Mouse (Mus musculus): Measurements from ENCODE around the gene Shpk. TPM values are rescaled to one million over a fixed set of nuclear protein-coding genes. Genes with fewer than 3 reads are reported as not detected.

Shpk gene
- total RNA-seq, 2 experiments from 2014 or later, result 2.2 TPM

- intact Hi-C loops (cut with DNase I), result no loop called here
- no peak for DNase-seq (ENCODE audit: low spot score in 2 of 2)
Measured at GRCm38 (mm10) chr11:73242777-73243176, 43.5 kb downstream of the Shpk start.

- intact Hi-C loops (cut with DNase I), result no loop called here
- DNase-seq (ENCODE audit: low spot score in 2 of 2), result no peak
Measured at GRCm38 (mm10) chr11:73257362-73257945, 58.2 kb downstream of the Shpk start.

GRCm38 (mm10) chr11:73258664-73259063 is 59.4 kb downstream of the Shpk start:
- DNase-seq (ENCODE audit: low spot score in 2 of 2), result no peak
- intact Hi-C loops (cut with DNase I), result no loop called here

GRCm38 (mm10) chr11:73260457-73260856 is 61.2 kb downstream of the Shpk start:
- no peak for DNase-seq (ENCODE audit: low spot score in 2 of 2)
- intact Hi-C loops (cut with DNase I), result no loop called here

GRCm38 (mm10) chr11:73261385-73261784 is 62.1 kb downstream of the Shpk start:
- no peak for DNase-seq (ENCODE audit: low spot score in 2 of 2)
- intact Hi-C loops (cut with DNase I), result no loop called here

- DNase-seq (ENCODE audit: low spot score in 2 of 2), result no peak
Measured at GRCm38 (mm10) chr11:73267267-73267666, 68.0 kb downstream of the Shpk start, which contains the start of gene Trpv3. TSS of gene Trpv3 (plus strand) at chr11:73267388.

More at GRCm38 (mm10) chr11:73267267-73267666, 68.0 kb downstream of the Shpk start, which contains the start of gene Trpv3:
- intact Hi-C loops (cut with DNase I), result no loop called here

Other genes with a start within 250 kb of the Shpk start
- 1 to 10 TPM; 7.9 to 8.5 TPM for gene Atp2a3, start 238.3 kb upstream of the Shpk start, total RNA-seq (2021)
- 1 to 10 TPM; 1.2 to 1.3 TPM for gene P2rx1, start 200.4 kb upstream of the Shpk start, total RNA-seq (2021)
- gene Camkk1, start 180.5 kb upstream of the Shpk start, total RNA-seq (2021), result 10 to 100 TPM; 47.2 to 53.4 TPM
- gene Ncbp3, start 151.7 kb upstream of the Shpk start, total RNA-seq (2021), result 1 to 10 TPM; 8.0 to 9.7 TPM
- gene Itgae, start 108.9 kb upstream of the Shpk start, total RNA-seq (2021), result under 1 TPM; 0.53 to 0.55 TPM
- under 1 TPM; 0.40 to 0.61 TPM for gene Haspin, start 61.2 kb upstream of the Shpk start, total RNA-seq (2021)
- gene P2rx5, start 39.0 kb upstream of the Shpk start, total RNA-seq (2021), result under 1 TPM; 0.24 to 0.76 TPM
- gene Emc6, start 22.4 kb upstream of the Shpk start, total RNA-seq (2021), result 10 to 100 TPM; 67.0 to 70.3 TPM
- 10 to 100 TPM; 14.5 to 16.3 TPM for gene Tax1bp3, start 22.4 kb upstream of the Shpk start, total RNA-seq (2021)
- 10 to 100 TPM; 15.5 to 18.9 TPM for gene Ctns, start 418 bp upstream of the Shpk start, total RNA-seq (2021)
- under 1 TPM; 0.13 to 0.42 TPM for gene Trpv1, start 34.8 kb downstream of the Shpk start, total RNA-seq (2021)
- under 1 TPM; 0.17 to 0.35 TPM for gene Trpv3, start 67.9 kb downstream of the Shpk start, total RNA-seq (2021)
- gene Aspa, start 130.1 kb downstream of the Shpk start, total RNA-seq (2021), result 1 to 10 TPM; 3.2 to 4.0 TPM
- not detected for gene Gm49340, start 130.3 kb downstream of the Shpk start, total RNA-seq (2021)
- not detected for gene Spata22, start 130.3 kb downstream of the Shpk start, total RNA-seq (2021)
- gene Olfr20, start 151.3 kb downstream of the Shpk start, total RNA-seq (2021), result not detected
- gene Olfr376, start 171.8 kb downstream of the Shpk start, total RNA-seq (2021), result not detected
- gene Olfr1, start 200.2 kb downstream of the Shpk start, total RNA-seq (2021), result not detected
- not detected for gene Olfr378, start 229.0 kb downstream of the Shpk start, total RNA-seq (2021)

Data from left cerebral cortex, postnatal 14 days (tissue).